Mouse (Mus musculus): ENCODE data around the gene Sh2d4b. TPM values are rescaled to one million over a fixed set of nuclear protein-coding genes. Genes with fewer than 3 reads are reported as not detected.

Gene Sh2d4b
- 0.17 TPM for polyA plus RNA-seq (2021)

- ChIA-PET CTCF (interaction anchor here (1.1 to 1.6 kb wide), 2 partner anchors 22 to 121 kb away, joined by 3 read pairs; no protein-coding TSS in a partner anchor), POLR2A (no interaction called here)
- in situ Hi-C loops (cut with MboI; ENCODE audit: low pct_unique_long_range_greater_than_20kb): loop anchor here (10.0 to 25.0 kb wide), 2 partner anchors 856 to 1358 kb away; no protein-coding TSS in a partner anchor
- DNase-seq (ENCODE audit: low read depth, low spot score): no peak
- H3K27me3 ChIP-seq: peaks cover 1% of the 10 kb centered on the region
- TF ChIP-seq CTCF (IDR thresholded peaks at IDR 0.05): no peak
- ATAC-seq: no peak
Observed at GRCm38 (mm10) chr14:40893196-40893595, at the start of gene Sh2d4b. Sh2d4b (minus strand) TSS chr14:40893266.

GRCm38 (mm10) chr14:40942429-40942828, 49.4 kb upstream of the Sh2d4b start:
- ChIA-PET POLR2A (no interaction called here), CTCF (interaction anchor here (0.7 kb wide), 1 partner anchor 15 kb away, joined by 3 read pairs; no protein-coding TSS in a partner anchor)
- H3K27me3 ChIP-seq: no peaks in the 10 kb centered on the region
- in situ Hi-C loops (cut with MboI; ENCODE audit: low pct_unique_long_range_greater_than_20kb): no loop called here
- no peak for DNase-seq (ENCODE audit: low read depth, low spot score)
- no peak for TF ChIP-seq CTCF (IDR thresholded peaks at IDR 0.05)
- ATAC-seq: no peak

GRCm38 (mm10) chr14:40938380-40938987, 45.4 kb upstream of the Sh2d4b start:
- DNase-seq (ENCODE audit: low read depth, low spot score) (no peak), ATAC-seq (no peak)
- no peaks in the 10 kb centered on the region for H3K27me3 ChIP-seq
- ChIA-PET POLR2A (interaction anchor here (0.7 to 1.2 kb wide), 2 partner anchors 9 to 66 kb away, joined by 3 to 4 read pairs; no protein-coding TSS in a partner anchor), CTCF (interaction anchor here (1.0 to 1.2 kb wide), 3 partner anchors 10 to 21 kb away, joined by 3 to 5 read pairs (median 3); no protein-coding TSS in a partner anchor)
- TF ChIP-seq CTCF (IDR thresholded peaks at IDR 0.05): no peak
- in situ Hi-C loops (cut with MboI; ENCODE audit: low pct_unique_long_range_greater_than_20kb): no loop called here

GRCm38 (mm10) chr14:40937052-40937451, 44.0 kb upstream of the Sh2d4b start:
- TF ChIP-seq CTCF (IDR thresholded peaks at IDR 0.05): no peak
- in situ Hi-C loops (cut with MboI; ENCODE audit: low pct_unique_long_range_greater_than_20kb): no loop called here
- DNase-seq (ENCODE audit: low read depth, low spot score) (no peak), ATAC-seq (peak; percentile 83)
- POLR2A ChIA-PET: interaction anchor here (1.0 kb wide), 1 partner anchor 32 kb away, joined by 3 read pairs; no protein-coding TSS in a partner anchor
- CTCF ChIA-PET: interaction anchor here (0.6 kb wide), 1 partner anchor 29 kb away, joined by 3 read pairs; no protein-coding TSS in a partner anchor
- no peaks in the 10 kb centered on the region for H3K27me3 ChIP-seq

GRCm38 (mm10) chr14:40935481-40935880, 42.4 kb upstream of the Sh2d4b start:
- no peak for ATAC-seq
- CTCF ChIA-PET: interaction anchor here (1.0 to 1.6 kb wide), 5 partner anchors 8 to 32 kb away, joined by 3 to 5 read pairs (median 3); no protein-coding TSS in a partner anchor
- DNase-seq (ENCODE audit: low read depth, low spot score): no peak
- no peaks in the 10 kb centered on the region for H3K27me3 ChIP-seq
- no peak for TF ChIP-seq CTCF (IDR thresholded peaks at IDR 0.05)
- in situ Hi-C loops (cut with MboI; ENCODE audit: low pct_unique_long_range_greater_than_20kb): no loop called here
- POLR2A ChIA-PET: no interaction called here

GRCm38 (mm10) chr14:40935054-40935453, 42.0 kb upstream of the Sh2d4b start:
- CTCF ChIA-PET: interaction anchor here (0.5 to 1.6 kb wide), 5 partner anchors 10 to 22 kb away, joined by 3 to 5 read pairs (median 3); no protein-coding TSS in a partner anchor
- POLR2A ChIA-PET: no interaction called here
- no peak for TF ChIP-seq CTCF (IDR thresholded peaks at IDR 0.05)
- ATAC-seq: no peak
- no peak for DNase-seq (ENCODE audit: low read depth, low spot score)
- no peaks in the 10 kb centered on the region for H3K27me3 ChIP-seq
- in situ Hi-C loops (cut with MboI; ENCODE audit: low pct_unique_long_range_greater_than_20kb): no loop called here

- no peak for TF ChIP-seq CTCF (IDR thresholded peaks at IDR 0.05)
- ChIA-PET POLR2A (interaction anchor here (1.2 kb wide), 1 partner anchor 17 kb away, joined by 3 read pairs; no protein-coding TSS in a partner anchor), CTCF (interaction anchor here (1.7 to 1.9 kb wide), 2 partner anchors 15 to 29 kb away, joined by 4 to 6 read pairs; no protein-coding TSS in a partner anchor)
- in situ Hi-C loops (cut with MboI; ENCODE audit: low pct_unique_long_range_greater_than_20kb): no loop called here
- DNase-seq (ENCODE audit: low read depth, low spot score): no peak
- H3K27me3 ChIP-seq: no peaks in the 10 kb centered on the region
- no peak for ATAC-seq
Observed at GRCm38 (mm10) chr14:40933328-40933727, 40.3 kb upstream of the Sh2d4b start.

- TF ChIP-seq CTCF (IDR thresholded peaks at IDR 0.05): no peak
- no peak for DNase-seq (ENCODE audit: low read depth, low spot score)
- no peaks in the 10 kb centered on the region for H3K27me3 ChIP-seq
- in situ Hi-C loops (cut with MboI; ENCODE audit: low pct_unique_long_range_greater_than_20kb): no loop called here
- ChIA-PET POLR2A (no interaction called here), CTCF (interaction anchor here (1.7 to 1.9 kb wide), 2 partner anchors 14 to 30 kb away, joined by 4 to 6 read pairs; no protein-coding TSS in a partner anchor)
- ATAC-seq: no peak
Observed at GRCm38 (mm10) chr14:40932225-40932624, 39.2 kb upstream of the Sh2d4b start.

GRCm38 (mm10) chr14:40931115-40931829, 38.2 kb upstream of the Sh2d4b start:
- ChIA-PET POLR2A (interaction anchor here (0.7 kb wide), 1 partner anchor 25 kb away, joined by 3 read pairs; no protein-coding TSS in a partner anchor), CTCF (no interaction called here)
- H3K27me3 ChIP-seq: no peaks in the 10 kb centered on the region
- TF ChIP-seq CTCF (IDR thresholded peaks at IDR 0.05): no peak
- in situ Hi-C loops (cut with MboI; ENCODE audit: low pct_unique_long_range_greater_than_20kb): no loop called here
- peak; percentile 86 for ATAC-seq
- DNase-seq (ENCODE audit: low read depth, low spot score): no peak

GRCm38 (mm10) chr14:40929943-40930342, 36.9 kb upstream of the Sh2d4b start:
- in situ Hi-C loops (cut with MboI; ENCODE audit: low pct_unique_long_range_greater_than_20kb): no loop called here
- H3K27me3 ChIP-seq: no peaks in the 10 kb centered on the region
- TF ChIP-seq CTCF (IDR thresholded peaks at IDR 0.05): no peak
- ChIA-PET CTCF (no interaction called here), POLR2A (no interaction called here)
- ATAC-seq (no peak), DNase-seq (ENCODE audit: low read depth, low spot score) (no peak)

- DNase-seq (ENCODE audit: low read depth, low spot score) (no peak), ATAC-seq (no peak)
- ChIA-PET CTCF (no interaction called here), POLR2A (no interaction called here)
- in situ Hi-C loops (cut with MboI; ENCODE audit: low pct_unique_long_range_greater_than_20kb): no loop called here
- H3K27me3 ChIP-seq: no peaks in the 10 kb centered on the region
- TF ChIP-seq CTCF (IDR thresholded peaks at IDR 0.05): no peak
Observed at GRCm38 (mm10) chr14:40928897-40929296, 35.8 kb upstream of the Sh2d4b start.
